Comparison of ENCODE assay signal across 30 mouse cellular contexts in the genomic region with DNA sequence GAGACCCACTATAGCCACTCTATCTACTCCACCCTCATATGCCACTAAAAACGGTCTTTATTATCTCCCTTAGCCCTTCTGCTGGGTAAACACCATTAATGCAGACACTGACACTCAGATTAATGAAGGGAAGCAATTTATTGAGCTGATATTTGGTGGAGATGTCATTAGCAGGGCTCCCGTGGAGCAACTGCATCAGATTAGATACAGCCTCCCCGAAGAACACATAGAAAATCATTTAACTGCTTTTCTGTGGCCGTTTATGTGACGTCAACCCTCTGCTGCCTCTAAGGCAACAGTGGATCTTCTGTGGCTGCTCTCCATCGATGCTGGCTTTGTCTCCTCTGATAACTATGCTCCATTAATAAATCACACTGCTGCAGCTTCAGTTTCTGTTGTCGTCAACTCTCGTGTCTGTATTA.
DNase-seq lines count a peak whose midpoint lies in the region; ATAC-seq and TF ChIP-seq lines count a peak whose summit lies in the region.
"Had no signal": no experiment of that assay in that cellular context is flagged by ENCODE, and none has a peak within 500 bp of the region (broad histone marks: within the 10 kb centered on the region; RNA-seq: fewer than 3 reads in every experiment).

No protein-coding gene starts in this region.

- H3K9me3 ChIP-seq in hindbrain, embryonic 14.5 days (ENCODE audit: control insufficient read depth, low read length) = no peaks in the 10 kb centered on the region
- H3K9me3 ChIP-seq in hindbrain, embryonic 11.5 days (ENCODE audit: control insufficient read depth, low read length) = no peaks in the 10 kb centered on the region
- H3K9me3 ChIP-seq in neural tube, embryonic 13.5 days = no peaks in the 10 kb centered on the region
- H3K9me3 ChIP-seq in neural tube, embryonic 15.5 days (replicated peaks) = no peaks in the 10 kb centered on the region
- H3K9me3 ChIP-seq in liver, embryonic 14.5 days (ENCODE audit: control insufficient read depth, low read length) = no peaks in the 10 kb centered on the region
- H3K9me3 ChIP-seq: embryonic facial prominence, embryonic 13.5 days; forebrain, embryonic 10.5 days; forebrain, embryonic 15.5 days; heart, embryonic 13.5 days; midbrain, embryonic 12.5 days had no signal

- H3K27ac ChIP-seq in hindbrain, embryonic 14.5 days = peak overlapping the region; percentile 60
- no peak overlapping the region for H3K27ac ChIP-seq in hindbrain, embryonic 11.5 days (ENCODE audit: low read depth, low read length)
- H3K27ac ChIP-seq in neural tube, embryonic 13.5 days (replicated peaks) = peak overlapping the region; percentile 19
- no peak overlapping the region for H3K27ac ChIP-seq in neural tube, embryonic 15.5 days (replicated peaks)
- H3K27ac ChIP-seq in liver, embryonic 14.5 days = no peak overlapping the region
- H3K27ac ChIP-seq: embryonic facial prominence, embryonic 13.5 days; forebrain, embryonic 10.5 days; forebrain, embryonic 15.5 days; gastrocnemius, adult 2 months; heart, adult 2 months; heart, embryonic 13.5 days; layer of hippocampus, adult 2 months; left cerebral cortex, adult 2 months; midbrain, embryonic 12.5 days had no signal

- no peaks in the 10 kb centered on the region; the same call in 1 of the 2 replicates for H3K4me1 ChIP-seq in hindbrain, embryonic 14.5 days (replicated peaks; ENCODE audit: control insufficient read depth, insufficient read depth, low read length)
- no peaks in the 10 kb centered on the region for H3K4me1 ChIP-seq in hindbrain, embryonic 11.5 days (replicated peaks; ENCODE audit: control insufficient read depth, insufficient read depth, low read length)
- peaks cover 22% of the 10 kb centered on the region for H3K4me1 ChIP-seq in neural tube, embryonic 13.5 days (replicated peaks)
- peaks cover 5% of the 10 kb centered on the region; the same call in 1 of the 2 replicates for H3K4me1 ChIP-seq in neural tube, embryonic 15.5 days
- H3K4me1 ChIP-seq in liver, embryonic 14.5 days (replicated peaks; ENCODE audit: control insufficient read depth in 2 of 2, insufficient read depth in 2 of 2, low read length in 1 of 2) = 0 out of 4 replicates have a peak, but pooled peaks cover 0 to 1% of the 10 kb centered on the region in 2 experiments
- H3K4me1 ChIP-seq: embryonic facial prominence, embryonic 13.5 days; forebrain, embryonic 10.5 days; heart, embryonic 13.5 days; midbrain, embryonic 12.5 days had no signal

- TF ChIP-seq CTCF in liver, embryonic 14.5 days (IDR thresholded peaks at IDR 0.05; ENCODE audit: low read depth) = no peak

- WGBS in hindbrain, embryonic 14.5 days = 44% methylated on average over 8 of the region's 8 CpGs
- 75% methylated on average over 8 of the region's 8 CpGs for WGBS in hindbrain, embryonic 11.5 days
- WGBS in neural tube, embryonic 13.5 days = 19% methylated on average over 8 of the region's 8 CpGs
- 18% methylated on average over 8 of the region's 8 CpGs for WGBS in neural tube, embryonic 15.5 days
- WGBS in liver, embryonic 14.5 days (ENCODE audit: insufficient replicate concordance) = 37% methylated on average over 8 of the region's 8 CpGs

- no peaks in the 10 kb centered on the region for H3K36me3 ChIP-seq in hindbrain, embryonic 14.5 days (replicated peaks; ENCODE audit: control insufficient read depth, insufficient read depth)
- no peaks in the 10 kb centered on the region for H3K36me3 ChIP-seq in hindbrain, embryonic 11.5 days (ENCODE audit: control insufficient read depth, insufficient read depth, low read length)
- H3K36me3 ChIP-seq in neural tube, embryonic 13.5 days = no peaks in the 10 kb centered on the region
- H3K36me3 ChIP-seq in neural tube, embryonic 15.5 days = no peaks in the 10 kb centered on the region
- H3K36me3 ChIP-seq in liver, embryonic 14.5 days (replicated peaks; ENCODE audit: control insufficient read depth, insufficient read depth, low read depth) = no peaks in the 10 kb centered on the region
- H3K36me3 ChIP-seq: embryonic facial prominence, embryonic 13.5 days; forebrain, embryonic 10.5 days; forebrain, embryonic 15.5 days; heart, embryonic 13.5 days; midbrain, embryonic 12.5 days had no signal

- TF ChIP-seq EP300 in liver, embryonic 14.5 days (IDR thresholded peaks at IDR 0.05; ENCODE audit: low read depth) = peak; percentile 85

- no peak for ATAC-seq in hindbrain, embryonic 14.5 days (ENCODE audit: low FRiP score)
- ATAC-seq in hindbrain, embryonic 11.5 days (ENCODE audit: low FRiP score) = no peak
- ATAC-seq in neural tube, embryonic 13.5 days (ENCODE audit: low read depth) = peak; percentile 49; the same call in 1 of the 2 replicates
- no peak for ATAC-seq in neural tube, embryonic 15.5 days (ENCODE audit: low FRiP score)
- ATAC-seq in liver, embryonic 14.5 days (ENCODE audit: insufficient read depth) = peak; percentile 71
- ATAC-seq in megakaryocyte-erythroid progenitor cell, adult 5-6 weeks (replicated peaks; ENCODE audit: low FRiP score, low TSS enrichment, poor library complexity, severe bottlenecking) = peak; percentile 83
- ATAC-seq: CD4-positive, CD25-positive, alpha-beta regulatory T cell, adult 4 months; forebrain, embryonic 15.5 days; inflammation-experienced regulatory T-cells, adult 6 months had no signal

- no peak overlapping the region for H3K9ac ChIP-seq in hindbrain, embryonic 14.5 days
- no peak overlapping the region for H3K9ac ChIP-seq in hindbrain, embryonic 11.5 days (ENCODE audit: low read depth, low read length)
- no peak overlapping the region for H3K9ac ChIP-seq in neural tube, embryonic 13.5 days
- no peak overlapping the region for H3K9ac ChIP-seq in neural tube, embryonic 15.5 days (replicated peaks)
- H3K9ac ChIP-seq in liver, embryonic 14.5 days (replicated peaks) = no peak overlapping the region
- H3K9ac ChIP-seq: embryonic facial prominence, embryonic 13.5 days; forebrain, embryonic 15.5 days; heart, embryonic 13.5 days; lung, embryonic 14.5 days; midbrain, embryonic 12.5 days had no signal

- no peaks in the 10 kb centered on the region for H3K27me3 ChIP-seq in hindbrain, embryonic 14.5 days (ENCODE audit: control insufficient read depth, insufficient read depth, low read length)
- H3K27me3 ChIP-seq in hindbrain, embryonic 11.5 days (ENCODE audit: control insufficient read depth, insufficient read depth, low read length) = no peaks in the 10 kb centered on the region
- no peaks in the 10 kb centered on the region for H3K27me3 ChIP-seq in neural tube, embryonic 13.5 days
- no peaks in the 10 kb centered on the region for H3K27me3 ChIP-seq in neural tube, embryonic 15.5 days (replicated peaks)
- H3K27me3 ChIP-seq in liver, embryonic 14.5 days (ENCODE audit: control insufficient read depth, insufficient read depth, low read length) = no peaks in the 10 kb centered on the region
- H3K27me3 ChIP-seq: forebrain, embryonic 15.5 days; heart, embryonic 13.5 days; midbrain, embryonic 12.5 days had no signal

- peak; percentile 45 for DNase-seq in hindbrain, embryonic 14.5 days (ENCODE audit: low spot score)
- no peak for DNase-seq in hindbrain, embryonic 11.5 days (ENCODE audit: low spot score)
- DNase-seq in liver, embryonic 14.5 days (ENCODE audit: low read depth in 3 of 3, low spot score in 3 of 3) = no peak
- DNase-seq in left cerebral cortex, adult 8-10 months (ENCODE audit: low spot score in 2 of 2) = no peak
- DNase-seq: cerebellum, adult 8-10 months; cerebellum, postnatal 36 days; gastrocnemius, adult 2 months; gastrocnemius, postnatal 36 days; heart, adult 2 months; heart, postnatal 10 days; kidney, adult 2 months; kidney, postnatal 36 days; left cerebral cortex, postnatal 4 days; lung, postnatal 14 days; thymus, adult 2 months; thymus, postnatal 36 days had no signal

- H3K4me2 ChIP-seq in hindbrain, embryonic 14.5 days (replicated peaks) = no peak overlapping the region
- H3K4me2 ChIP-seq in hindbrain, embryonic 11.5 days (replicated peaks; ENCODE audit: low read depth, low read length) = no peak overlapping the region
- no peak overlapping the region for H3K4me2 ChIP-seq in neural tube, embryonic 13.5 days
- no peak overlapping the region for H3K4me2 ChIP-seq in neural tube, embryonic 15.5 days
- no peak overlapping the region for H3K4me2 ChIP-seq in liver, embryonic 14.5 days (ENCODE audit: low read depth)
- H3K4me2 ChIP-seq: embryonic facial prominence, embryonic 13.5 days; forebrain, embryonic 15.5 days; heart, embryonic 13.5 days; lung, embryonic 14.5 days; midbrain, embryonic 12.5 days had no signal

- H3K4me3 ChIP-seq in hindbrain, embryonic 14.5 days (replicated peaks; ENCODE audit: low read length) = no peak overlapping the region
- no peak overlapping the region for H3K4me3 ChIP-seq in hindbrain, embryonic 11.5 days (ENCODE audit: low read depth, low read length)
- no peak overlapping the region for H3K4me3 ChIP-seq in neural tube, embryonic 13.5 days
- no peak overlapping the region for H3K4me3 ChIP-seq in neural tube, embryonic 15.5 days (replicated peaks)
- no peak overlapping the region for H3K4me3 ChIP-seq in liver, embryonic 14.5 days (ENCODE audit: insufficient read depth in 1 of 2, low read depth in 2 of 2, low read length in 2 of 2)
- H3K4me3 ChIP-seq: embryonic facial prominence, embryonic 13.5 days; forebrain, embryonic 10.5 days; forebrain, embryonic 15.5 days; gastrocnemius, adult 2 months; heart, adult 2 months; heart, embryonic 13.5 days; layer of hippocampus, adult 2 months; left cerebral cortex, adult 2 months; midbrain, embryonic 12.5 days; myocyte had no signal

Comparison
In these comparisons a context has a peak if more than half of its experiments do, and no peak if none do; other contexts are left out.
1. ATAC-seq: peak in neural tube, embryonic 13.5 days (single experiment), liver, embryonic 14.5 days (single experiment) and megakaryocyte-erythroid progenitor cell, adult 5-6 weeks (single experiment); none in hindbrain, embryonic 14.5 days (single experiment), hindbrain, embryonic 11.5 days (single experiment) and neural tube, embryonic 15.5 days (single experiment).
2. H3K27ac ChIP-seq: peak in hindbrain, embryonic 14.5 days (single experiment) and neural tube, embryonic 13.5 days (single experiment); none in hindbrain, embryonic 11.5 days (single experiment), neural tube, embryonic 15.5 days (single experiment) and liver, embryonic 14.5 days (single experiment).